Mouse (Mus musculus): Measurements from ENCODE around the gene Olfml2a.

The Olfml2a gene

GRCm38 (mm10) chr2:38939047-38939446 lies 7.3 kb downstream of the Olfml2a start:
- no peak for DNase-seq

GRCm38 (mm10) chr2:38941426-38941825 lies 9.6 kb downstream of the Olfml2a start:
- DNase-seq: no peak

- DNase-seq: no peak
These were observed 10.1 kb downstream of the Olfml2a start for GRCm38 (mm10) chr2:38941898-38942297.

GRCm38 (mm10) chr2:38943161-38943560 lies 11.4 kb downstream of the Olfml2a start:
- DNase-seq: no peak

GRCm38 (mm10) chr2:38943977-38944376 lies 12.2 kb downstream of the Olfml2a start:
- no peak for DNase-seq

GRCm38 (mm10) chr2:38944460-38945161 lies 12.8 kb downstream of the Olfml2a start:
- DNase-seq: peak; percentile 60

- DNase-seq: peak; percentile 68
These were observed 15.8 kb downstream of the Olfml2a start for GRCm38 (mm10) chr2:38947566-38947965.

GRCm38 (mm10) chr2:38950281-38950719 lies 18.5 kb downstream of the Olfml2a start:
- peak; percentile 88 for DNase-seq

GRCm38 (mm10) chr2:38953152-38953883 lies 21.5 kb downstream of the Olfml2a start:
- DNase-seq: peak; percentile 33

- DNase-seq: no peak
These were observed 24.3 kb downstream of the Olfml2a start for GRCm38 (mm10) chr2:38956062-38956461.

GRCm38 (mm10) chr2:38957671-38958223 lies 26.0 kb downstream of the Olfml2a start:
- no peak for DNase-seq

- DNase-seq: no peak
These were observed 32.4 kb downstream of the Olfml2a start for GRCm38 (mm10) chr2:38964198-38964597.

GRCm38 (mm10) chr2:38969650-38970049 lies 37.9 kb downstream of the Olfml2a start:
- DNase-seq: no peak

GRCm38 (mm10) chr2:38970057-38970456 lies 38.3 kb downstream of the Olfml2a start:
- no peak for DNase-seq

GRCm38 (mm10) chr2:38973223-38973622 lies 41.4 kb downstream of the Olfml2a start:
- DNase-seq: no peak

GRCm38 (mm10) chr2:38973701-38974100 lies 41.9 kb downstream of the Olfml2a start:
- peak; percentile 55 for DNase-seq

GRCm38 (mm10) chr2:38974171-38974570 lies 42.4 kb downstream of the Olfml2a start:
- DNase-seq: no peak

- DNase-seq: no peak
These were observed 43.4 kb downstream of the Olfml2a start for GRCm38 (mm10) chr2:38975181-38975580.

- no peak for DNase-seq
These were observed 44.4 kb downstream of the Olfml2a start for GRCm38 (mm10) chr2:38975941-38976805.

- no peak for DNase-seq
These were observed 46.1 kb downstream of the Olfml2a start for GRCm38 (mm10) chr2:38977837-38978236.

- DNase-seq: no peak
These were observed 51.7 kb downstream of the Olfml2a start for GRCm38 (mm10) chr2:38983456-38983855.

GRCm38 (mm10) chr2:38986580-38986979 lies 54.8 kb downstream of the Olfml2a start:
- DNase-seq: peak; percentile 77

GRCm38 (mm10) chr2:38987371-38987770 lies 55.6 kb downstream of the Olfml2a start:
- no peak for DNase-seq
